Mouse (Mus musculus) erythroblast, embryonic 14.5 days (primary cell): ENCODE data around the gene Nup205.

Experiments used
- GATA1 ChIP-seq: IDR thresholded peaks from 2 replicates; pipeline ENCODE4 v1.6.1; 2012; ENCODE audit warnings: low read length, inconsistent platforms, mixed read lengths
- TAL1 ChIP-seq: IDR thresholded peaks from 3 replicates; pipeline ENCODE4 v1.6.1; 2012; ENCODE audit warnings: low read length, inconsistent platforms, mixed read lengths

DNA sequence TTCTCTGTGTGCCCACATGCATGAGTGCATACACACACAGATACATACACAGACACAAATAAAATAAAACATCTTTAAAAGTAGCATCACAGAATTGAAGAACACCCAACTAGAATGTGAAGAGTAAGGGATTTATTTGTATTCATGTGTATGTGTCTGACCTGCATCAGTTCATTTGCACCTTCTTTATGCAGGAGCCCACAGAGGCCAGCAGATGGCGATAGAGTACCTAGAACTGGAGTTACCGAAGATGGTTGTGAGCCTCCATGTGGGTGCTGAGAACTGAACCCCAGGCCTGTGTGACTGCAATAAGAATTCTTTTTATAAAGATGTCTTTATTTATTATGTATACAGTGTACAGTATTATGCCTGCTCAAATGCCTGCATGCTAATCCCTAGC lies 31.7 kb upstream of the Nup205 start:
- TF ChIP-seq GATA1 (no peak), TAL1 (no peak)
